Mouse (Mus musculus) lung, embryonic 15.5 days (tissue): ENCODE results near the gene Pip5k1a. TPM values are rescaled to one million over a fixed set of nuclear protein-coding genes. Genes with fewer than 3 reads are reported as not detected.

Experiments
- ATAC-seq: fragments of 200-750 bp; cut with Nextera tagmentation; 2 replicates; pipeline ENCODE4 v1.8.0; 2017; ENCODE audit warnings: moderate number of reproducible peaks, borderline replicate concordance; ENCODE audit not compliant: low FRiP score, low TSS enrichment; ENCODE audit errors: extremely low read depth
- H3K27ac ChIP-seq: fragments of 300-500 bp; sonication (generic); 2 replicates; pipeline ENCODE4 v1.5.1; 2015; ENCODE audit warnings: moderate library complexity, mild to moderate bottlenecking, inconsistent platforms
- H3K27me3 ChIP-seq: fragments of 300-500 bp; sonication (generic); 2 replicates; pipeline ENCODE4 v1.6.1; 2015; ENCODE audit warnings: inconsistent platforms
- H3K36me3 ChIP-seq: fragments of 300-500 bp; sonication (generic); 2 replicates; pipeline ENCODE4 v1.6.1; 2015; ENCODE audit warnings: inconsistent platforms
- H3K4me1 ChIP-seq: fragments of 300-500 bp; sonication (generic); 2 replicates; pipeline ENCODE4 v1.6.1; 2015; ENCODE audit warnings: inconsistent platforms
- H3K4me2 ChIP-seq: fragments of 300-500 bp; sonication (generic); 2 replicates; pipeline ENCODE4 v1.6.1; 2015; ENCODE audit warnings: inconsistent platforms, mild to moderate bottlenecking, moderate library complexity
- H3K4me3 ChIP-seq: fragments of 300-500 bp; sonication (generic); 2 replicates; pipeline ENCODE4 v1.5.1; 2015; ENCODE audit warnings: mild to moderate bottlenecking, inconsistent platforms
- H3K9ac ChIP-seq: fragments of 300-500 bp; sonication (generic); 2 replicates; pipeline ENCODE4 v1.6.1; 2015; ENCODE audit warnings: inconsistent platforms
- H3K9me3 ChIP-seq: fragments of 300-500 bp; sonication (generic); 2 replicates; pipeline ENCODE4 v1.6.1; 2016; ENCODE audit warnings: inconsistent platforms
- WGBS: fragments of 180-500 bp; shearing (Covaris S2); methylation state at CpG from one replicate; pipeline ENCODE4 v1.1.7; 2015; 5-methylcytosine and 5-hydroxymethylcytosine counted together
- microRNA-seq: library from miRNA; unstranded; fragments of <30 nt; microRNA quantifications from one replicate; pipeline ENCODE4, GENCODE M21; 2016
- polyA plus RNA-seq: library from polyadenylated mRNA; unstranded; fragments of >200 nt; fragmentation: Nextera tagmentation; extraction: Ambion mirVana; gene quantifications from 2 replicates; pipeline ENCODE4 v1.2.1, GENCODE M21; 2015

Pip5k1a gene
- polyA plus RNA-seq, 1 experiment from 2014 or later: 18.1 TPM

- ATAC-seq: peak; percentile 1; the same call in 1 of the 2 replicates
- WGBS: under 1% methylated on average over 43 of the region's 44 CpGs
- H3K9me3 ChIP-seq: no peaks in the 10 kb centered on the region
Observed at GRCm38 (mm10) chr3:95014428-95015151, 92.1 kb downstream of the Pip5k1a start.

GRCm38 (mm10) chr3:95013699-95014427 lies 92.9 kb downstream of the Pip5k1a start:
- 17% methylated on average over 13 of the region's 13 CpGs for WGBS
- Histone ChIP-seq H3K4me1 (peaks cover 20% of the 10 kb centered on the region), H3K9me3 (no peaks in the 10 kb centered on the region), H3K27me3 (no peaks in the 10 kb centered on the region), H3K9ac (peak overlapping the region; percentile 68), H3K36me3 (peaks cover 37% of the 10 kb centered on the region), H3K4me3 (peak overlapping the region; percentile 89), H3K27ac (peak overlapping the region; percentile 98; the same call in 1 of the 2 replicates), H3K4me2 (peak overlapping the region; percentile 84)
- no peak for ATAC-seq

More at GRCm38 (mm10) chr3:95014428-95015151, 92.1 kb downstream of the Pip5k1a start:
- Histone ChIP-seq H3K4me3 (peak overlapping the region; percentile 89), H3K9ac (peak overlapping the region; percentile 68), H3K4me2 (peak overlapping the region; percentile 84), H3K27me3 (no peaks in the 10 kb centered on the region), H3K4me1 (peaks cover 20% of the 10 kb centered on the region), H3K27ac (peak overlapping the region; percentile 98), H3K36me3 (peaks cover 30% of the 10 kb centered on the region)

- Histone ChIP-seq H3K27me3 (no peaks in the 10 kb centered on the region), H3K4me2 (peak overlapping the region; percentile 84; the same call in 1 of the 2 replicates), H3K27ac (no peak overlapping the region), H3K9me3 (no peaks in the 10 kb centered on the region), H3K4me1 (peaks cover 20% of the 10 kb centered on the region), H3K36me3 (peaks cover 46% of the 10 kb centered on the region), H3K9ac (no peak overlapping the region), H3K4me3 (no peak overlapping the region)
- 74% methylated on average over 3 of the region's 3 CpGs for WGBS
- no peak for ATAC-seq
Observed at GRCm38 (mm10) chr3:95012982-95013381, 93.7 kb downstream of the Pip5k1a start.

GRCm38 (mm10) chr3:95010396-95010795 lies 96.3 kb downstream of the Pip5k1a start:
- Histone ChIP-seq H3K9me3 (no peaks in the 10 kb centered on the region), H3K4me3 (no peak overlapping the region), H3K4me1 (peaks cover 13% of the 10 kb centered on the region), H3K9ac (no peak overlapping the region), H3K36me3 (peaks cover 71% of the 10 kb centered on the region), H3K27ac (no peak overlapping the region), H3K4me2 (no peak overlapping the region), H3K27me3 (no peaks in the 10 kb centered on the region)
- no peak for ATAC-seq
- 78% methylated on average over 7 of the region's 7 CpGs for WGBS

Small RNAs within 50 kb of the gene (microRNA-seq; reads per million reads assigned to microRNA genes)
- not detected for gene Mir8099-1

Other genes starting within 250 kb of the Pip5k1a start
- gene Psmb4, start 220.0 kb downstream of the Pip5k1a start, polyA plus RNA-seq: 336 and 350 TPM in 2 replicates
- gene Selenbp1, start 173.9 kb downstream of the Pip5k1a start, polyA plus RNA-seq: 216 and 237 TPM in 2 replicates
- 9.5 and 9.8 TPM in 2 replicates for gene Rfx5, start 152.9 kb downstream of the Pip5k1a start, polyA plus RNA-seq
- 20.5 and 21.8 TPM in 2 replicates for gene Pi4kb, start 132.2 kb downstream of the Pip5k1a start, polyA plus RNA-seq
- 22.0 and 22.9 TPM in 2 replicates for gene Zfp687, start 91.5 kb downstream of the Pip5k1a start, polyA plus RNA-seq
- gene Psmd4, start 64.3 kb downstream of the Pip5k1a start, polyA plus RNA-seq: 239 and 245 TPM in 2 replicates
- 163 and 165 TPM in 2 replicates for gene Vps72, start 4.1 kb upstream of the Pip5k1a start, polyA plus RNA-seq
- gene Tmod4, start 17.5 kb upstream of the Pip5k1a start, polyA plus RNA-seq: 1.3 and 2.1 TPM in 2 replicates
- 64.0 and 71.4 TPM in 2 replicates for gene Scnm1, start 27.1 kb upstream of the Pip5k1a start, polyA plus RNA-seq
- 13.3 and 14.9 TPM in 2 replicates for gene Lysmd1, start 27.2 kb upstream of the Pip5k1a start, polyA plus RNA-seq
- gene Tnfaip8l2, start 35.4 kb upstream of the Pip5k1a start, polyA plus RNA-seq: 4.0 and 4.5 TPM in 2 replicates
- gene Sema6c, start 53.5 kb upstream of the Pip5k1a start, polyA plus RNA-seq: 3.6 and 3.8 TPM in 2 replicates
- 9.9 and 11.2 TPM in 2 replicates for gene Gabpb2, start 111.0 kb upstream of the Pip5k1a start, polyA plus RNA-seq
- 111 and 115 TPM in 2 replicates for gene Cdc42se1, start 121.8 kb upstream of the Pip5k1a start, polyA plus RNA-seq
- gene Mllt11, start 125.2 kb upstream of the Pip5k1a start, polyA plus RNA-seq: 10.7 and 11.6 TPM in 2 replicates
- gene Gm128, start 134.7 kb upstream of the Pip5k1a start, polyA plus RNA-seq: 0.32 and 0.60 TPM in 2 replicates
- 4.0 and 4.1 TPM in 2 replicates for gene Bnipl, start 144.3 kb upstream of the Pip5k1a start, polyA plus RNA-seq
- gene Mindy1, start 174.4 kb upstream of the Pip5k1a start, polyA plus RNA-seq: 38.1 and 41.6 TPM in 2 replicates
- 21.0 and 23.9 TPM in 2 replicates for gene Prune1, start 175.1 kb upstream of the Pip5k1a start, polyA plus RNA-seq
- gene Anxa9, start 200.2 kb upstream of the Pip5k1a start, polyA plus RNA-seq: 1.6 and 2.3 TPM in 2 replicates
- 201 and 203 TPM in 2 replicates for gene Cers2, start 207.9 kb upstream of the Pip5k1a start, polyA plus RNA-seq